Mouse (Mus musculus) forebrain, embryonic 16.5 days (tissue): ENCODE results near the gene Gm614. TPM values are rescaled to one million over a fixed set of nuclear protein-coding genes. Genes with fewer than 3 reads are reported as not detected.
A peak's percentile ranks its signal among the peaks of the same experiment; 100 is the strongest.

Experiments used
- ATAC-seq: fragments of 200-750 bp; cut with Nextera tagmentation; 2 replicates; pipeline ENCODE4 v1.8.0; 2017; ENCODE audit warnings: mild to moderate bottlenecking, moderate library complexity
- H3K27ac ChIP-seq: fragments of 300-500 bp; sonication (generic); 2 replicates; pipeline ENCODE4 v1.5.1; 2014; ENCODE audit warnings: low read length, control low read depth
- H3K27me3 ChIP-seq: fragments of 300-500 bp; sonication (generic); replicated peaks from 2 replicates; pipeline ENCODE4 v1.6.1; 2014; ENCODE audit warnings: low read length; ENCODE audit not compliant: control insufficient read depth, insufficient read depth
- H3K36me3 ChIP-seq: fragments of 300-500 bp; sonication (generic); 2 replicates; pipeline ENCODE4 v1.6.1; 2014; ENCODE audit not compliant: control insufficient read depth, insufficient read depth
- H3K4me1 ChIP-seq: fragments of 300-500 bp; sonication (generic); replicated peaks from 2 replicates; pipeline ENCODE4 v1.6.1; 2014; ENCODE audit warnings: low read length; ENCODE audit not compliant: control insufficient read depth, insufficient read depth
- H3K4me2 ChIP-seq: fragments of 300-500 bp; sonication (generic); 2 replicates; pipeline ENCODE4 v1.6.1; 2014; ENCODE audit warnings: mild to moderate bottlenecking, low read length, control low read depth
- H3K4me3 ChIP-seq: fragments of 300-500 bp; sonication (generic); replicated peaks from 2 replicates; pipeline ENCODE4 v1.5.1; 2014; ENCODE audit warnings: mild to moderate bottlenecking, low read length, control low read depth
- H3K9ac ChIP-seq: fragments of 300-500 bp; sonication (generic); replicated peaks from 2 replicates; pipeline ENCODE4 v1.6.1; 2014; ENCODE audit warnings: low read depth, low read length, control low read depth
- H3K9me3 ChIP-seq: fragments of 300-500 bp; sonication (generic); 2 replicates; pipeline ENCODE4 v1.6.1; 2016; ENCODE audit warnings: low read length; ENCODE audit not compliant: control insufficient read depth
- WGBS: fragments of 180-500 bp; shearing (Covaris S2); extraction: QIAGEN DNeasy Blood & Tissue Kit; methylation state at CpG from one replicate; pipeline ENCODE4 v1.1.7; 2014; 5-methylcytosine and 5-hydroxymethylcytosine counted together
- polyA plus RNA-seq: library from polyadenylated mRNA; unstranded; fragments of >200 nt; fragmentation: Nextera tagmentation; extraction: Ambion mirVana; gene quantifications from 2 replicates; pipeline ENCODE4 v1.2.1, GENCODE M21; 2015

The Gm614 gene
- polyA plus RNA-seq, 1 experiment from 2014 or later: not detected

- peak within 1 kb of the TSS; percentile 60 for H3K4me3 ChIP-seq
- H3K4me1 ChIP-seq: peaks cover 8% of the 10 kb centered on the region
- H3K9me3 ChIP-seq: no peaks in the 10 kb centered on the region
- WGBS: 19% methylated on average over 53 of the region's 55 CpGs
- peak within 1 kb of the TSS; percentile 60 for H3K9ac ChIP-seq
- ATAC-seq: peak; percentile 98
- peak within 1 kb of the TSS; percentile 61 for H3K27ac ChIP-seq
- no peaks in the 10 kb centered on the region for H3K27me3 ChIP-seq
- peak within 1 kb of the TSS; percentile 58 for H3K4me2 ChIP-seq
- no peaks in the 10 kb centered on the region for H3K36me3 ChIP-seq
Measured at GRCm38 (mm10) chrX:101221834-101222795, 41.7 kb downstream of the Gm614 start, which contains the start of gene Snx12. TSS of gene Snx12 (minus strand) at chrX:101222563.

Other genes starting within 250 kb of the Gm614 start
- 0.06 TPM in 1 of 2 replicates, not detected in the other for gene Tex11, start 204.3 kb downstream of the Gm614 start, polyA plus RNA-seq
- 2.1 and 5.1 TPM in 2 replicates for gene Slc7a3, start 178.0 kb downstream of the Gm614 start, polyA plus RNA-seq
- gene Snx12, start 41.4 kb downstream of the Gm614 start, polyA plus RNA-seq: 49.4 and 52.5 TPM in 2 replicates
- gene Foxo4, start 9.5 kb downstream of the Gm614 start, polyA plus RNA-seq: 0.73 and 1.0 TPM in 2 replicates
- 4.4 and 6.2 TPM in 2 replicates for gene Il2rg, start 4.3 kb upstream of the Gm614 start, polyA plus RNA-seq
- gene Gm20489, start 5.0 kb upstream of the Gm614 start, polyA plus RNA-seq: not detected in 2 replicates
- 22.9 and 26.9 TPM in 2 replicates for gene Med12, start 10.0 kb upstream of the Gm614 start, polyA plus RNA-seq
- 65.5 and 72.3 TPM in 2 replicates for gene Nlgn3, start 35.2 kb upstream of the Gm614 start, polyA plus RNA-seq
- gene Gjb1, start 112.4 kb upstream of the Gm614 start, polyA plus RNA-seq: 0.81 and 0.84 TPM in 2 replicates
- 66.6 and 89.2 TPM in 2 replicates for gene Zmym3, start 156.9 kb upstream of the Gm614 start, polyA plus RNA-seq
- 456 and 481 TPM in 2 replicates for gene Nono, start 165.3 kb upstream of the Gm614 start, polyA plus RNA-seq
- 1.4 and 3.1 TPM in 2 replicates for gene Itgb1bp2, start 185.1 kb upstream of the Gm614 start, polyA plus RNA-seq